Mouse (Mus musculus): ENCODE results near the gene Srsf2. TPM values are rescaled to one million over a fixed set of nuclear protein-coding genes. Genes with fewer than 3 reads are reported as not detected.

The Srsf2 gene
- total RNA-seq (2023; ENCODE audit: inconsistent age) = 356 to 378 TPM (median 365 TPM) in 4 replicates

DNA sequence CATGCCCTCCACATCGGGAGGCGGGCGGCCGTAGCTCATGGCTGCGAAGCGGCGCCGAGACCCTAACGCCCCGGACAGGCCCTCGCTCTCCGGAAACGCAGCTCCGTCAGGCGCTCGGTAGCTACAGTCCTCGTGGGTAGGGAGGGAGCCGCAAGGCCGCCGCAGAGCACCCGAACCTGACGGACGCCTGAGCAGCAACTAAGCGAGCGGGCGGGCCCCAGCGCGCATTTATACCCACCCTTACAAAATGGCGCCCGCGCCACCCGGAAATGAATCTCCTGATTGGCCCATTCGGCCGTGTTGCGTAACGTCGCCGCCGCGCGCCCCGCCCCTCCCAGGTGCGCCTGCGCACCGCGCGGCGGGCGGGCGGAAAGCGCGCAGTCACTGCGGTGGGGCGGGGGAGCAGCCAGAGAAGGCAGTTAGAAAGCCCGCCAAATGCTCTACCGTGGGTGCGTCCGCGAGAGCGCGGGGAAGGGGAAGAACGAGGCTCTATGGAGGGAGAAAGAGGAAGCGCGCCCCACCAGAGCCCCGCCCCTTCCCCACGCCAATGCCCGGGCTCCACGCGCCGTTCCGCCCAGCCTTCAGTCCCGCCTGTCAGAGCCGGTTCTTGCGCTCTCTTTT, at the start of gene Srsf2:
TSS of gene Srsf2 (minus strand) at position 204 of the 621 bp plus-strand sequence.

DNA sequence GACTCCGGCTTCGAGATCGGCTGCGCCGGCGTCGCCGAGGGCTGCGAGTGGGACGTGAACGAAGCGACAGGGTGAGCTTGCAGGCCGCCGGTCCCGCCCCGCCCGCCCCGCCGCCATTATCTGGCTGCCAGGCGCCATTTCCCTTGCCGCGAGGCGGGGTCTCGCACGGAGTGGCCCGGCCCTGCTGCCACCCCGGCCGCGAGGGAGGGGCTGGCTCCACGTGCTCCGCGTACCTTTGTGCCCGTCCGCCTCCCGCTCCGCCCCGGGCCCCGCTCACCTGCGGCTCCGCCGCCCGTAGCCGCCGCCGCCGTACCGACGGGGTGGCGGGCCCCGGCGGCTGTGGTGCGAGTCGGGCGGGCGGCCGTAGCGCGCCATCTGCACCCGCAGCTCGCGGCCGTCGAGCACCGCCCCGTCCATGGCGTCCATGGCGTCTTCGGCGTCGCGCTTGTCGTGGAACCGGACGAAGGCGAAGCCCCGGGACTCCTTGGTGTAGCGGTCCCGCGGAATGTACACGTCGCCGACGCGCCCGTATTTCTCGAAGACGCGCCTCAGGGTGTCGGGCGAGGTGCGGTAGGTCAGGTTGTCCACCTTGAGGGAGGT, 503 bp downstream of the Srsf2 start, which contains the start of gene Mfsd11:
TSS of gene Mfsd11 (plus strand) at position 150 of the 600 bp plus-strand sequence.

DNA sequence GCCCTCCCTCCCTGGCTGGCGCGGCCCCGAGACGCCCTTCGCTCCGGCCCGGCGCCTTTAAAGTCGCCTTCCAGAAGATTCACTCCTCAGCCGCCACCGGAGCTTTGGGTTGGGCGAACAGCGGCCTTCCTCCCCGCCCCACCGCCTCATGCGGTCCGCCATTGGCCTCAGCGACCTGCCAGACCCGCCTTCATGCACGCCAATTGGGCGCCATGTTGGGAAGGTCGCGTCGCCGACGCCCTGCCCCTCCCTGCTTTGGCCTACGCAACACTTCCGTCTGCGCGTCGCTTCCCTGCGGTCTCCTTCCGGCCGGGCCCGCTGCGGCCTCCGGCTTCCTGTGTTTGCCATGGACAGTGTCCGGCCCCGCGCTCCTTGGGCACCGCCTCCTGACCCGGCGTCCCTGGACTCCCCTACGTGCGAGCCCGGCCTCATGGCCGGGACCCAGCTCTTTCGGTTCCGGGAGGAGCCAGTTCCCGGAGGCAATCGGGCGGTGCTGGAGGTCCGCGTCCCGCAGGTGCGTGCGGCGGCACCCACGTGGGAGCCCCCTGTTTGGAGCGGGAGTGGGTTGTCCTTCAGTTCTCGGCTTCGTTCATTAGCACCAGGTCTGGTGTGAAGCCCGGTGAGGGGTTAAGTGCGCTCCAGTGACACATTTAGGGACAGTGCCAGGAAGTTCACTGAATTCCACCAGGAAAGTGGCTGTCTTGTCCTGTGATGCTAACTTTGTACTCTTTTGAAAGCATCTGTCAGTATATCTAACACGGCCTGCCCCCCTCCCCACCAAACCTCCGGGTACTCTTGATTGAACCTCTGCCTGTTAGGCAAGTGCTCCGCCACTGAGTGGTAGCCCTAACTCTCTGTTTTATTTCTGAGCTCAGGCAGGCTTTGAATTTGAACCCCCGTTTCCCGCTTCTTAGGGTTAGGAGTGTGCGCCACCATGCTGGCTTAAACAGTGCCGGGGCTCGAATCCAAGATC, 9.3 kb downstream of the Srsf2 start, which contains the start of the genes Mettl23 and Jmjd6:
TSS of gene Mettl23 (plus strand) at position 18 of the 973 bp plus-strand sequence.
TSS of gene Jmjd6 (minus strand) at position 189 of the 973 bp plus-strand sequence.

DNA sequence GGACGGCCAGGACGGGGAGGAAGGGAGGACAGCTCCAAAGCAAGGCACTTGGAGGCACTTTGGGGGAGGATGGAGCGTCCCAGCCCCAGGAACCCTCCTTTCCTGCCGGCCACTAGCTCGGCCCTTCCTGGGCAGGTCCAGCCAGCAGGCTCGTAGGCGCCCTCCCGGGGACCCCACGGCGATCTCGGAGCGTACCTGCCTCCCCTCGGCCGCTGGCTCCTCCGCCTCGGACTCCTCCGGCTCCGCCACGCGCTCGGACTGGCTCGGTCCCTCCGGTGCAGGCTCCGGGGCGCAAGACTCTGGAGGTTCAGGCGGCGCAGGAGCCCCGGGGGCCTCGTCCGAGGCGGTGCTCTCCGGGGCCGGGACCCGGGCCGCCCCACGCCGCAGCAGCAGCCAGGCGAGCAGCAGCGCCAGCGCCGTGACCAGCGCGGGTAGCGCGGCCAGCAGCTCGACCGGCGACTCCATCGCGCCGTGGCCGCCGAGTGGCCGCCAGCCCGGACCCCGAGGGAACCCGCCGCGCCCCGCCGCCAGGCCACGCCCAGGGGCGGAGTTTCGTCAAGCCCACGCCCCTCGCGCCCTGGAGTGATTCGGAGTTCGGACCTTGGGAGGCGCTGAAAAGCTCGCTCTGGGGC, 25.2 kb downstream of the Srsf2 start, which contains the start of gene Mxra7:
TSS of gene Mxra7 (minus strand) at position 513 of the 632 bp plus-strand sequence.

Other genes with a start within 250 kb of the Srsf2 start
- 76.5 to 83.8 TPM (median 80.3 TPM) in 4 replicates for gene Rhbdf2, start 226.1 kb downstream of the Srsf2 start, total RNA-seq (2023; ENCODE audit: inconsistent age)
- not detected in 4 replicates for gene Prcd, start 199.6 kb downstream of the Srsf2 start, total RNA-seq (2023; ENCODE audit: inconsistent age)
- gene Cygb, start 198.8 kb downstream of the Srsf2 start, total RNA-seq (2023; ENCODE audit: inconsistent age) = not detected in 4 replicates
- gene St6galnac1, start 77.6 kb downstream of the Srsf2 start, total RNA-seq (2023; ENCODE audit: inconsistent age) = not detected in 4 replicates
- gene Mxra7, start 25.0 kb downstream of the Srsf2 start, total RNA-seq (2023; ENCODE audit: inconsistent age) = not detected in 4 replicates
- 61.9 to 71.2 TPM (median 68.1 TPM) in 4 replicates for gene Mettl23, start 9.8 kb downstream of the Srsf2 start, total RNA-seq (2023; ENCODE audit: inconsistent age)
- 59.5 to 72.1 TPM (median 67.0 TPM) in 4 replicates for gene Jmjd6, start 9.6 kb downstream of the Srsf2 start, total RNA-seq (2023; ENCODE audit: inconsistent age)
- gene Mfsd11, start 654 bp downstream of the Srsf2 start, total RNA-seq (2023; ENCODE audit: inconsistent age) = 20.7 to 32.2 TPM (median 27.6 TPM) in 4 replicates
- gene Mgat5b, start 65.8 kb upstream of the Srsf2 start, total RNA-seq (2023; ENCODE audit: inconsistent age) = not detected in 4 replicates